Mouse (Mus musculus) CH12.LX (cell line): ENCODE results near the gene Sun1. TPM values are rescaled to one million over a fixed set of nuclear protein-coding genes. Genes with fewer than 3 reads are reported as not detected.

ENCODE experiments used
- DNase-seq: peaks from one replicate; pipeline ENCODE4 v3.0.0-alpha.2; 2013; ENCODE audit errors: extremely low read depth
- H3K27ac ChIP-seq: 2 replicates; pipeline ENCODE4 v1.5.1; 2012; ENCODE audit warnings: low read depth, mild to moderate bottlenecking, control low read depth, moderate library complexity; ENCODE audit not compliant: insufficient read depth
- H3K27me3 ChIP-seq: replicated peaks from 2 replicates; pipeline ENCODE3; 2012; ENCODE audit warnings: inconsistent platforms
- H3K36me3 ChIP-seq, 2 experiments: replicated peaks in 1 of 2; 2 replicates each; pipeline versions ENCODE3 to v1.6.1; 2012; ENCODE audit warnings: inconsistent platforms in 1 of 2, low read length in 1 of 2, mild to moderate bottlenecking in 1 of 2, mixed read lengths in 1 of 2, moderate library complexity in 1 of 2; ENCODE audit not compliant: control insufficient read depth in 1 of 2, insufficient read depth in 1 of 2
- H3K4me1 ChIP-seq, 2 experiments: 2 replicates each; pipeline ENCODE4 v1.6.1; 2012; ENCODE audit warnings: inconsistent platforms in 1 of 2, moderate library complexity in 1 of 2; ENCODE audit not compliant: insufficient read depth in 2 of 2, control insufficient read depth in 1 of 2
- H3K4me2 ChIP-seq: 2 replicates; pipeline ENCODE4 v1.6.1; 2012; ENCODE audit warnings: low read depth, mild to moderate bottlenecking, control low read depth; ENCODE audit not compliant: poor library complexity, insufficient read depth, severe bottlenecking
- H3K4me3 ChIP-seq, 3 experiments: fragments of 150-350 bp in 1 of 3; sonication (generic) in 1 of 3; replicated peaks in 1 of 3; 2 replicates each; pipeline versions ENCODE3 to v1.5.1; 2011 to 2012; ENCODE audit warnings: low read depth in 2 of 3, low read length in 2 of 3, mild to moderate bottlenecking in 2 of 3, moderate library complexity in 2 of 3, control low read depth in 1 of 3, improper control_type of control experiment in 1 of 3, inconsistent platforms in 1 of 3, mixed read lengths in 1 of 3; ENCODE audit not compliant: poor library complexity in 1 of 3
- H3K79me2 ChIP-seq: replicated peaks from 2 replicates; pipeline ENCODE4 v1.6.1; 2012; ENCODE audit warnings: mild to moderate bottlenecking, moderate library complexity; ENCODE audit not compliant: control insufficient read depth, poor library complexity, insufficient read depth, severe bottlenecking; ENCODE audit errors: extremely low read depth
- H3K9ac ChIP-seq: 2 replicates; pipeline ENCODE4 v1.6.1; 2012; ENCODE audit warnings: low read depth, mild to moderate bottlenecking, control low read depth, moderate library complexity; ENCODE audit not compliant: insufficient read depth
- H3K9me3 ChIP-seq: replicated peaks from 2 replicates; pipeline ENCODE3; 2012; ENCODE audit warnings: low read length, inconsistent platforms, mixed read lengths
- BHLHE40 ChIP-seq: IDR thresholded peaks from 2 replicates; pipeline ENCODE4 v1.6.1; 2011; ENCODE audit warnings: mild to moderate bottlenecking, low read depth, low read length, improper control_type of control experiment
- CHD1 ChIP-seq: IDR thresholded peaks from 2 replicates; pipeline ENCODE4 v1.6.1; 2012; ENCODE audit warnings: low read depth, low read length, improper control_type of control experiment, inconsistent platforms
- CHD2 ChIP-seq: IDR thresholded peaks from 2 replicates; pipeline ENCODE4 v1.6.1; 2011; ENCODE audit warnings: low read length, improper control_type of control experiment
- E2F4 ChIP-seq: IDR thresholded peaks from 2 replicates; pipeline ENCODE4 v1.6.1; 2011; ENCODE audit warnings: low read depth, low read length, improper control_type of control experiment; ENCODE audit not compliant: insufficient replicate concordance
- EP300 ChIP-seq: IDR thresholded peaks from 2 replicates; pipeline ENCODE4 v1.6.1; 2011; ENCODE audit warnings: low read length, improper control_type of control experiment
- HCFC1 ChIP-seq: IDR thresholded peaks from 2 replicates; pipeline ENCODE4 v1.6.1; 2012; ENCODE audit warnings: low read depth, mild to moderate bottlenecking, inconsistent platforms, low read length, improper control_type of control experiment
- KAT2A ChIP-seq: IDR thresholded peaks from 2 replicates; pipeline ENCODE4 v1.6.1; 2012; ENCODE audit warnings: low read length, improper control_type of control experiment, inconsistent platforms; ENCODE audit not compliant: insufficient replicate concordance
- MAX ChIP-seq: IDR thresholded peaks from 2 replicates; pipeline ENCODE4 v1.6.1; 2011; ENCODE audit warnings: low read length, improper control_type of control experiment
- MAZ ChIP-seq: IDR thresholded peaks from 2 replicates; pipeline ENCODE4 v1.6.1; 2012; ENCODE audit warnings: low read depth, mild to moderate bottlenecking, inconsistent platforms, low read length, improper control_type of control experiment, moderate library complexity
- MXI1 ChIP-seq: IDR thresholded peaks from 2 replicates; pipeline ENCODE4 v1.6.1; 2011; ENCODE audit warnings: mild to moderate bottlenecking, low read depth, low read length, improper control_type of control experiment
- NELFE ChIP-seq: IDR thresholded peaks from 2 replicates; pipeline ENCODE4 v1.6.1; 2011; ENCODE audit warnings: low read depth, low read length, improper control_type of control experiment
- PAX5 ChIP-seq: IDR thresholded peaks from 2 replicates; pipeline ENCODE4 v1.6.1; 2012; ENCODE audit warnings: low read length, inconsistent platforms, mixed read lengths
- POLR2A ChIP-seq: IDR thresholded peaks from 2 replicates; pipeline ENCODE4 v1.6.1; 2011; ENCODE audit warnings: low read depth, mild to moderate bottlenecking, improper control_type of control experiment, low read length
- RAD21 ChIP-seq: IDR thresholded peaks from 2 replicates; pipeline ENCODE4 v1.6.1; 2011; ENCODE audit warnings: low read depth, mild to moderate bottlenecking, low read length, improper control_type of control experiment, moderate library complexity
- RCOR1 ChIP-seq: conservative IDR thresholded peaks from 2 replicates; pipeline ENCODE4 v1.6.1; 2012; ENCODE audit warnings: low read depth, mild to moderate bottlenecking, inconsistent platforms, low read length, improper control_type of control experiment
- SIN3A ChIP-seq: IDR thresholded peaks from 2 replicates; pipeline ENCODE4 v1.6.1; 2012; ENCODE audit warnings: low read length, improper control_type of control experiment, inconsistent platforms
- UBTF ChIP-seq: IDR thresholded peaks from 2 replicates; pipeline ENCODE4 v1.6.1; 2012; ENCODE audit warnings: low read depth, mild to moderate bottlenecking, inconsistent platforms, low read length, improper control_type of control experiment, moderate library complexity
- USF2 ChIP-seq: conservative IDR thresholded peaks from 2 replicates; pipeline ENCODE4 v1.6.1; 2011; ENCODE audit warnings: low read depth, low read length, improper control_type of control experiment
- ZC3H11A ChIP-seq: IDR thresholded peaks from 2 replicates; pipeline ENCODE4 v1.6.1; 2012; ENCODE audit warnings: low read depth, mild to moderate bottlenecking, inconsistent platforms, low read length, improper control_type of control experiment
- dilution Hi-C: fragments of 300-500 bp; cut with MboI; formaldehyde crosslinking; loops from 2 replicates; pipeline ENCODE4 v1.14.3; 2020; ENCODE audit warnings: low sequenced_read_pairs; ENCODE audit not compliant: extremely low pct_unique_long_range_greater_than_20kb, extremely low pct_ligation_motif_present
- in situ Hi-C: fragments of 300-500 bp; cut with MboI; formaldehyde crosslinking; loops from 3 replicates; pipeline ENCODE4 v1.14.3; 2019; ENCODE audit warnings: low sequenced_read_pairs, low pct_ligation_motif_present, low pct_unique_long_range_greater_than_20kb, mixed read lengths
- polyA plus RNA-seq: library from polyadenylated mRNA; unstranded; fragments of >175 nt; gene quantifications from 2 replicates; pipeline ENCODE4 v1.2.1, GENCODE M21; 2012; ENCODE audit warnings: low read depth; ENCODE audit not compliant: insufficient read length
- total RNA-seq, 2 experiments: library from RNA; depleted of rRNA; stranded (reverse); fragments of 300-350 nt in 1 of 2; fragments of >200 nt in 1 of 2; gene quantifications; 2 replicates each; pipeline ENCODE4 v1.2.3; 2012 to 2014

Sun1 gene
- total and polyA plus RNA-seq, 3 experiments: 10.1 to 18.5 (median 12.9) TPM

DNA sequence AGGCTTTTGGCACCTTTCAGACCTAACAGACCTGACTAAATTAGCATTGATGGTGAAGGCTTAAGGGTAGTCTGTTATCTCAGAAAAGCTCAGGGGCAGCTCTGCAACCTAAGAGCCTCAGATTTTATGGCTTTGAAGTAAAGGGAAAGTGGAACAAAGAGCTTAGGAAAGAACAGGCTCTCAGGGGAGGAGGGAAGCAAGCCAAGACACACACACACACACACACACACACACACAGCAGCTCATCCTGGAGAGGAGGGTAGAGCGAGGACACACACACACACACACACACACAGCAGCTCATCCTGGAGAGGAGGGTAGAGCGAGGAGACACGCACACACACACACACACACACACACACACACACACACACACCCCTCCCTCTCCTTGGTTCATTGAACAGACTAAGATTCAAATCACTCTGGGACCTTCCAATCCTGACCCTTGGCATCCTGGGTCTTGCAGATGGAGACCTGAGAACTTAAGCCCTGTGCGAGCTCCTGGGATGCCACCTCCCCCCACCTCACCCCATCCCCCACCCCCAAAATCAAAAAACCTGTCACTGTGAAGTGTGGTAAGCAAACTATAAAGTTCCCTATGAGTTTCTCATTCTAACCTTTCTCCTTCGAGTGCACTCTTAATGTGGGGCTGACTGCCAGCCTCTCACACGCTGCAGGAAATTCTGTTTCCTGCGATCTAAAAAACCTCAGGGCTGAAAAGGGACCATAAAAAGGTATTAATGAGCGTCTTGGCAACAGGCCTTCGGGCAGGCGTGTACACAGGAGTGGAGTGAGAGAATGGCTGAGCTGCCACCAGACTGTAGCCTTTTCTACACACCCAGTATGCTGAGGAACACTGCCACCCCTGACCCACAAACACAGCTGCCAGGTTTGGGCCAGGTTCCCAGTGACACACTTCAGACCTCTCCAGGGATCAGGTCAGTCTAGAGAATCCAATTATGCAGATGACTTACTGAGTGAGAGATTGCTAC is 25.6 kb upstream of the Sun1 start:
- no peak overlapping the region for H3K4me2 ChIP-seq
- H3K79me2 ChIP-seq: no peaks in the 10 kb centered on the region
- H3K27me3 ChIP-seq: no peaks in the 10 kb centered on the region
- no peak for TF ChIP-seq ZC3H11A
- TF ChIP-seq HCFC1: no peak
- TF ChIP-seq MAX: no peak
- TF ChIP-seq EP300: no peak
- TF ChIP-seq RCOR1: no peak
- no peak for TF ChIP-seq UBTF
- TF ChIP-seq MXI1: no peak
- no peak for TF ChIP-seq E2F4
- TF ChIP-seq PAX5: no peak
- no peak for TF ChIP-seq USF2
- TF ChIP-seq CHD2: no peak
- TF ChIP-seq NELFE: no peak
- no peak for TF ChIP-seq CHD1
- TF ChIP-seq MAZ: no peak
- TF ChIP-seq BHLHE40: no peak
- no peak for TF ChIP-seq KAT2A
- TF ChIP-seq RAD21: no peak
- no peak for TF ChIP-seq POLR2A
- no peak for TF ChIP-seq SIN3A
- dilution Hi-C loops: no loop called here
- no peak overlapping the region for H3K9ac ChIP-seq
- peaks cover 60 to 91% of the 10 kb centered on the region in 2 experiments for H3K36me3 ChIP-seq
- peaks cover 0 to 7% of the 10 kb centered on the region in 2 experiments; a peak in 2 of 4 replicates for H3K4me1 ChIP-seq
- DNase-seq: no peak
- in situ Hi-C loops: loop anchor here (5.0 to 10.0 kb wide), 3 partner anchors 68 to 328 kb away; no protein-coding TSS in a partner anchor
- H3K9me3 ChIP-seq: no peaks in the 10 kb centered on the region
- H3K4me3 ChIP-seq: no peak overlapping the region
- no peak overlapping the region for H3K27ac ChIP-seq
